Mouse (Mus musculus) small intestine, adult 2 months (tissue): Measurements from ENCODE around the gene Mrpl51. TPM values are rescaled to one million over a fixed set of nuclear protein-coding genes. Genes with fewer than 3 reads are reported as not detected.
A peak's percentile ranks its signal among the peaks of the same experiment; 100 is the strongest.

ENCODE experiments used
- H3K27ac ChIP-seq: fragments of 200-500 bp; 2 replicates; pipeline ENCODE4 v1.5.1; 2012; ENCODE audit warnings: low read depth, low read length, control low read depth, inconsistent platforms; ENCODE audit not compliant: insufficient read depth
- H3K27me3 ChIP-seq: fragments of 200-500 bp; 2 replicates; pipeline ENCODE4 v1.6.1; 2012; ENCODE audit warnings: mild to moderate bottlenecking, moderate library complexity, low read length, inconsistent platforms; ENCODE audit not compliant: control insufficient read depth, insufficient read depth
- H3K36me3 ChIP-seq: fragments of 200-500 bp; 2 replicates; pipeline ENCODE4 v1.6.1; 2012; ENCODE audit warnings: mild to moderate bottlenecking, low read length, control low read depth, inconsistent platforms; ENCODE audit not compliant: control insufficient read depth, insufficient read depth
- H3K4me1 ChIP-seq: fragments of 200-500 bp; 2 replicates; pipeline ENCODE4 v1.6.1; 2012; ENCODE audit warnings: low read length, inconsistent platforms, mixed read lengths; ENCODE audit not compliant: control insufficient read depth, insufficient read depth, insufficient read length
- H3K4me3 ChIP-seq: fragments of 200-500 bp; 2 replicates; pipeline ENCODE4 v1.5.1; 2012; ENCODE audit warnings: low read depth, mild to moderate bottlenecking, control low read depth, inconsistent platforms, low read length, moderate library complexity
- CTCF ChIP-seq: fragments of 200-500 bp; IDR thresholded peaks from 2 replicates; pipeline ENCODE4 v1.5.1; 2012; ENCODE audit warnings: low read depth, mild to moderate bottlenecking, control low read depth, inconsistent platforms, low read length, moderate library complexity, mixed read lengths; ENCODE audit not compliant: insufficient replicate concordance, insufficient read length; ENCODE audit errors: extremely low read depth
- POLR2A ChIP-seq: fragments of 200-500 bp; IDR thresholded peaks from 2 replicates; pipeline ENCODE4 v1.6.1; 2012; ENCODE audit warnings: low read depth, mild to moderate bottlenecking, control low read depth, inconsistent platforms, low read length, moderate library complexity
- WGBS: fragments of 180-500 bp; shearing (Covaris S2); methylation state at CpG from one replicate; pipeline ENCODE4 v1.1.7; 2018; 5-methylcytosine and 5-hydroxymethylcytosine counted together
- polyA plus RNA-seq: library from polyadenylated mRNA; depleted of rRNA; stranded (reverse); fragments of >200 nt; gene quantifications from 2 replicates; pipeline ENCODE4 v1.2.3, GENCODE M21; 2012; rRNA removed

The Mrpl51 gene
- polyA plus RNA-seq = 41.6 and 62.7 TPM in 2 replicates

- H3K4me1 ChIP-seq = peaks cover 3% of the 10 kb centered on the region; the same call in 1 of the 2 replicates
- peak within 1 kb of the TSS; percentile 99 for H3K27ac ChIP-seq
- under 1% methylated on average over 54 of the region's 54 CpGs for WGBS
- TF ChIP-seq CTCF = no peak
- no peak for TF ChIP-seq POLR2A
- no peaks in the 10 kb centered on the region for H3K27me3 ChIP-seq
- H3K4me3 ChIP-seq = peak within 1 kb of the TSS; percentile 94
- H3K36me3 ChIP-seq = peaks cover 22% of the 10 kb centered on the region
These were observed at the start of gene Mrpl51, which contains the start of gene Ncapd2 for GRCm38 (mm10) chr6:125191332-125192015. TSS of gene Mrpl51 (plus strand) at chr6:125191801. TSS of gene Ncapd2 (minus strand) at chr6:125191701.

GRCm38 (mm10) chr6:125142436-125142835, 49.2 kb upstream of the Mrpl51 start:
- TF ChIP-seq POLR2A = no peak
- TF ChIP-seq CTCF = no peak
- Histone ChIP-seq H3K4me1 (no peaks in the 10 kb centered on the region), H3K27me3 (no peaks in the 10 kb centered on the region), H3K4me3 (no peak overlapping the region), H3K27ac (no peak overlapping the region), H3K36me3 (peaks cover 38% of the 10 kb centered on the region)
- WGBS = 83% methylated on average over 8 of the region's 8 CpGs

GRCm38 (mm10) chr6:125143128-125143527, 48.5 kb upstream of the Mrpl51 start:
- Histone ChIP-seq H3K27ac (no peak overlapping the region), H3K4me1 (no peaks in the 10 kb centered on the region)

DNA sequence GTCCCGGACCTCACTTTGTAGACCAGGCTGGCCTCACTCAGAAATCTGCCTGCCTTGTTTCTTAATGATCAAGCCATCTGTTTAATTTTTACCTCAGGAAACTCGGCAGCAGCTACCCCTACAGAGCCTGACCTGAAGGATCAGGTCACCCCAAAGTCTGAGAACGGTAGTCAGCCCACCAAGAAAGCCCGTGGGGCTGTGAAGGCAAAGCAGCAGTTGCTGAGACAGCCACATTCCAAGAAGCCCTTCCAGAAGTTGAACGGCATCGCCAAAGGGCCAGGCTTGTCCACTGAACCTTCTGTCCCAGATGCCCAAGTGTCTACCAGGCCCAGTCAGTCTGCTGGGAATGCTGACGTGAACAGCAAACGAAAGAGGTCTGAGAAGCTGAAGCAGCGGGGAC, 47.7 kb upstream of the Mrpl51 start:
- WGBS = 83% methylated on average over 9 of the region's 9 CpGs
- H3K4me3 ChIP-seq = no peak overlapping the region

More at GRCm38 (mm10) chr6:125143128-125143527, 48.5 kb upstream of the Mrpl51 start:
- Histone ChIP-seq H3K36me3 (peaks cover 34% of the 10 kb centered on the region), H3K27me3 (no peaks in the 10 kb centered on the region), H3K4me3 (no peak overlapping the region)
- TF ChIP-seq POLR2A (no peak), CTCF (no peak)
- WGBS = 75% methylated on average over 3 of the region's 3 CpGs

GRCm38 (mm10) chr6:125145001-125145400, 46.6 kb upstream of the Mrpl51 start, which contains the start of gene Iffo1:
TSS of gene Iffo1 (plus strand) at chr6:125145241.
- H3K4me1 ChIP-seq = no peaks in the 10 kb centered on the region; the same call in 1 of the 2 replicates
- peaks cover 19% of the 10 kb centered on the region for H3K36me3 ChIP-seq
- 3% methylated on average over 16 of the region's 16 CpGs for WGBS
- H3K27ac ChIP-seq = no peak within 1 kb of the TSS
- H3K27me3 ChIP-seq = no peaks in the 10 kb centered on the region
- TF ChIP-seq POLR2A = peak; percentile 42; the same call in 1 of the 2 replicates
- TF ChIP-seq CTCF = peak; percentile 37; the same call in 1 of the 2 replicates
- peak within 1 kb of the TSS; percentile 64 for H3K4me3 ChIP-seq

More for the DNA sequence above, 47.7 kb upstream of the Mrpl51 start:
- Histone ChIP-seq H3K27ac (no peak overlapping the region), H3K4me1 (no peaks in the 10 kb centered on the region; the same call in 1 of the 2 replicates), H3K27me3 (no peaks in the 10 kb centered on the region), H3K36me3 (peaks cover 29% of the 10 kb centered on the region)
- TF ChIP-seq POLR2A (no peak), CTCF (no peak)

DNA sequence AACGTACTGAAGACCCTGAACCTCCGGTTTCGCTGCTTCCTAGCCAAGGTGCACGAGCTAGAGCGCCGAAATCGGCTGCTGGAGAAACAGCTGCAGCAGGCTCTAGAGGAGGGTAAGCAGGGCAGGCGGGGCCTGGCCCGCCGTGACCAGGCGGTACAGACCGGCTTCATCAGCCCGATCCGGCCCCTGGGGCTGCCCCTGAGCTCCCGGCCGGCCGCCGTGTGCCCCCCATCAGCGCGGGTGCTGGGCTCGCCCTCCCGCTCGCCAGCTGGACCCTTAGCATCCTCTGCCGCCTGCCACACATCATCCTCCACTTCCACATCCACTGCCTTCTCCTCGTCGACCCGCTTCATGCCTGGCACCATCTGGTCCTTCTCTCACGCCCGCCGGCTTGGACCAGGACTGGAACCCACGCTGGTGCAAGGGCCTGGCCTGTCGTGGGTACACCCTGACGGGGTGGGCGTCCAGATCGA, 46.1 kb upstream of the Mrpl51 start:
- WGBS = 26% methylated on average over 35 of the region's 35 CpGs
- Histone ChIP-seq H3K4me1 (no peaks in the 10 kb centered on the region; the same call in 1 of the 2 replicates), H3K27ac (no peak overlapping the region), H3K27me3 (no peaks in the 10 kb centered on the region), H3K4me3 (peak overlapping the region; percentile 64), H3K36me3 (peaks cover 15% of the 10 kb centered on the region)
- TF ChIP-seq CTCF (no peak), POLR2A (no peak)

- Histone ChIP-seq H3K27ac (no peak overlapping the region), H3K27me3 (no peaks in the 10 kb centered on the region), H3K4me1 (no peaks in the 10 kb centered on the region; the same call in 1 of the 2 replicates), H3K36me3 (peaks cover 9% of the 10 kb centered on the region), H3K4me3 (peak overlapping the region; percentile 24)
- WGBS = 64% methylated on average over 7 of the region's 7 CpGs
- TF ChIP-seq CTCF = no peak
- TF ChIP-seq POLR2A = no peak
These were observed 45.5 kb upstream of the Mrpl51 start for GRCm38 (mm10) chr6:125146148-125146547.
